Mouse (Mus musculus) cerebellum, adult 9-11 months (tissue): ENCODE results near the gene Palm.

Experiments
- DNase-seq: peaks from one replicate; pipeline ENCODE4 v3.0.0; 2022

The Palm gene

GRCm38 (mm10) chr10:79800508-79800907 is 7.1 kb downstream of the Palm start:
- DNase-seq, result no peak

- no peak for DNase-seq
Observed at GRCm38 (mm10) chr10:79801837-79802236, 8.5 kb downstream of the Palm start.

- DNase-seq, result no peak
Observed at GRCm38 (mm10) chr10:79802331-79802971, 9.1 kb downstream of the Palm start.

GRCm38 (mm10) chr10:79803716-79804323 is 10.4 kb downstream of the Palm start:
- peak; percentile 67 for DNase-seq

GRCm38 (mm10) chr10:79805636-79806035 is 12.3 kb downstream of the Palm start:
- peak; percentile 52 for DNase-seq

- peak; percentile 32 for DNase-seq
Observed at GRCm38 (mm10) chr10:79806331-79806730, 13.0 kb downstream of the Palm start.

- peak; percentile 46 for DNase-seq
Observed at GRCm38 (mm10) chr10:79806972-79807371, 13.6 kb downstream of the Palm start.

- peak; percentile 72 for DNase-seq
Observed at GRCm38 (mm10) chr10:79807826-79808225, 14.5 kb downstream of the Palm start.

GRCm38 (mm10) chr10:79808728-79809127 is 15.4 kb downstream of the Palm start:
- peak; percentile 9 for DNase-seq

GRCm38 (mm10) chr10:79811736-79812637 is 18.6 kb downstream of the Palm start:
- DNase-seq, result peak; percentile 82

- no peak for DNase-seq
Observed at GRCm38 (mm10) chr10:79814271-79814842, 21.0 kb downstream of the Palm start.

GRCm38 (mm10) chr10:79815671-79816494 is 22.5 kb downstream of the Palm start:
- no peak for DNase-seq

- DNase-seq, result no peak
Observed at GRCm38 (mm10) chr10:79817111-79817510, 23.7 kb downstream of the Palm start.

GRCm38 (mm10) chr10:79818225-79818624 is 24.9 kb downstream of the Palm start:
- no peak for DNase-seq

GRCm38 (mm10) chr10:79819606-79820005 is 26.2 kb downstream of the Palm start:
- DNase-seq, result peak; percentile 14

- DNase-seq, result peak; percentile 11
Observed at GRCm38 (mm10) chr10:79820277-79820676, 26.9 kb downstream of the Palm start.

GRCm38 (mm10) chr10:79820782-79821181 is 27.4 kb downstream of the Palm start, which contains the start of gene Misp:
Gene Misp (plus strand): TSS chr10:79820989.
- DNase-seq, result no peak

- DNase-seq, result no peak
Observed at GRCm38 (mm10) chr10:79821731-79822130, 28.4 kb downstream of the Palm start.

GRCm38 (mm10) chr10:79822372-79822771 is 29.0 kb downstream of the Palm start:
- DNase-seq, result peak; percentile 30

GRCm38 (mm10) chr10:79823011-79823410 is 29.6 kb downstream of the Palm start:
- no peak for DNase-seq

GRCm38 (mm10) chr10:79824413-79824812 is 31.0 kb downstream of the Palm start:
- no peak for DNase-seq

- DNase-seq, result no peak
Observed at GRCm38 (mm10) chr10:79831583-79831982, 38.2 kb downstream of the Palm start.
